Mouse (Mus musculus) bone marrow macrophage, adult 2 months (primary cell): ENCODE results near the gene Gpd2.

Experiments used
- CTCF ChIP-seq: IDR thresholded peaks from 2 replicates; pipeline ENCODE4 v1.5.1; 2012; ENCODE audit warnings: low read depth, mild to moderate bottlenecking, low read length, moderate library complexity
- POLR2A ChIP-seq: IDR thresholded peaks from 2 replicates; pipeline ENCODE4 v1.6.1; 2012; ENCODE audit warnings: mild to moderate bottlenecking, low read depth, low read length, borderline replicate concordance

DNA sequence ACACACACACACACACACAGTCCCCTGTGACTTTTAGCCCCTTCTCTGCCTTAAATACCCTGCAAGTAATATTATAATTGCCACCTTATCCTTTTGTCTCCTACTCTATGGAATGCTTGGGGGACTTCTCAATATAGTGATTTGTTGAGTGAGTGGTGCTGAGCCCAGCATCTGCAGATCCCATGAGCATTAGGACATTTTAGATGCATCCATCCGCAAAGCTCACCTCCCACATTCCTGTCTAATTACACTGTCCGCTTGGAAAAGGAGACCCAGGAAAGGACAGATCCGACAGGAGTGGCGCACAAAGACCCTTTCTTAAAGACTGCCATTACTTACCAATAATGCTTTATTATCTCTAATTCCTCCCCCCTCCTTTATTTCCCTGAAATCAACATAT, 47.8 kb downstream of the Gpd2 start:
- no peak for TF ChIP-seq POLR2A
- TF ChIP-seq CTCF = no peak
